Mouse (Mus musculus) ES-Bruce4 (cell line): ENCODE measurements at regions not wholly inside any gene's neighbourhood (a gene's known extent, or its start where the extent isn't known, plus 50 kb on each side); places are given as distances from the start of the nearest gene placed in this dataset.

Experiments
- CTCF ChIP-seq: IDR thresholded peaks from one replicate; pipeline ENCODE4 v1.8.1; 2011; ENCODE audit warnings: low read depth, low read length
- EP300 ChIP-seq: IDR thresholded peaks from 2 replicates; pipeline ENCODE4 v1.6.1; 2011; ENCODE audit warnings: low read depth, low read length; ENCODE audit not compliant: insufficient read depth
- POLR2A ChIP-seq: IDR thresholded peaks from one replicate; pipeline ENCODE4 v1.8.1; 2011; ENCODE audit warnings: low read length; ENCODE audit not compliant: insufficient read depth

- no peak for TF ChIP-seq POLR2A
- TF ChIP-seq CTCF = no peak
- no peak for TF ChIP-seq EP300
Measured at GRCm38 (mm10) chr3:128280626-128281025, 384.5 kb upstream of the Fam241a start.
